In genomic region chr19:44799156-44799555, GRCm38 (mm10) we compare ENCODE assay signal across 23 mouse cellular contexts. TPM values are rescaled to one million over a fixed set of nuclear protein-coding genes. Genes with fewer than 3 reads are reported as not detected.
DNase-seq lines count a peak whose midpoint lies in the region; ATAC-seq and TF ChIP-seq lines count a peak whose summit lies in the region.
"Had no signal": no experiment of that assay in that cellular context is flagged by ENCODE, and none has a peak within 500 bp of the region (broad histone marks: within the 10 kb centered on the region; RNA-seq: fewer than 3 reads in every experiment).

No protein-coding gene starts in this region.

- WGBS in liver, adult 2 months = 57% methylated on average over 5 of the region's 5 CpGs
- WGBS in embryonic facial prominence, embryonic 10.5 days = 75% methylated on average over 5 of the region's 5 CpGs
- 42% methylated on average over 5 of the region's 5 CpGs for whole genome bisulfite sequencing in kidney, embryonic 15.5 days
- WGBS in midbrain, embryonic 16.5 days = 81% methylated on average over 5 of the region's 5 CpGs

- H3K36me3 ChIP-seq in liver, adult 2 months (ENCODE audit: control insufficient read depth, insufficient read depth, low read length) = no peaks in the 10 kb centered on the region
- H3K36me3 ChIP-seq in embryonic facial prominence, embryonic 10.5 days (replicated peaks) = no peaks in the 10 kb centered on the region
- peaks cover 52% of the 10 kb centered on the region for H3K36me3 ChIP-seq in kidney, embryonic 15.5 days
- H3K36me3 ChIP-seq in midbrain, embryonic 16.5 days (ENCODE audit: control insufficient read depth, insufficient read depth, low read length) = no peaks in the 10 kb centered on the region
- H3K36me3 ChIP-seq: embryonic facial prominence, embryonic 15.5 days; forebrain, embryonic 10.5 days; heart, embryonic 15.5 days; hindbrain, embryonic 13.5 days had no signal

- no peak for TF ChIP-seq CTCF in liver, adult 2 months (IDR thresholded peaks at IDR 0.05; ENCODE audit: low read depth, low read length)

- H3K4me1 ChIP-seq in liver, adult 2 months (ENCODE audit: control insufficient read depth, insufficient read depth, low read length) = no peaks in the 10 kb centered on the region
- peaks cover 64% of the 10 kb centered on the region for H3K4me1 ChIP-seq in embryonic facial prominence, embryonic 10.5 days
- H3K4me1 ChIP-seq in kidney, embryonic 15.5 days = peaks cover 76% of the 10 kb centered on the region
- peaks cover 11% of the 10 kb centered on the region; the same call in 1 of the 2 replicates for H3K4me1 ChIP-seq in midbrain, embryonic 16.5 days (ENCODE audit: control insufficient read depth, insufficient read depth, low read length)
- H3K4me1 ChIP-seq: embryonic facial prominence, embryonic 15.5 days; heart, embryonic 15.5 days had no signal

- no peak overlapping the region for H3K9ac ChIP-seq in liver, adult 2 months (ENCODE audit: low read depth, low read length)
- H3K9ac ChIP-seq in kidney, embryonic 15.5 days = no peak overlapping the region
- no peak overlapping the region for H3K9ac ChIP-seq in midbrain, embryonic 16.5 days (ENCODE audit: low read depth, low read length)
- H3K9ac ChIP-seq: embryonic facial prominence, embryonic 15.5 days; heart, embryonic 15.5 days; hindbrain, embryonic 13.5 days had no signal

- H3K4me3 ChIP-seq in liver, adult 2 months (ENCODE audit: insufficient read depth, low read depth, low read length) = no peak overlapping the region
- no peak overlapping the region for H3K4me3 ChIP-seq in embryonic facial prominence, embryonic 10.5 days
- H3K4me3 ChIP-seq in kidney, embryonic 15.5 days (replicated peaks) = no peak overlapping the region
- no peak overlapping the region for H3K4me3 ChIP-seq in midbrain, embryonic 16.5 days (ENCODE audit: low read depth, low read length)
- H3K4me3 ChIP-seq: embryonic facial prominence, embryonic 15.5 days; erythroblast, embryonic 14.5 days; forebrain, embryonic 10.5 days; heart, adult 2 months; heart, embryonic 15.5 days; hindbrain, embryonic 13.5 days had no signal

- no peak overlapping the region for H3K27ac ChIP-seq in liver, adult 2 months (replicated peaks; ENCODE audit: insufficient read depth, low read depth, low read length)
- peak overlapping the region; percentile 69 for H3K27ac ChIP-seq in embryonic facial prominence, embryonic 10.5 days (replicated peaks)
- peak overlapping the region; percentile 64 for H3K27ac ChIP-seq in kidney, embryonic 15.5 days
- H3K27ac ChIP-seq in midbrain, embryonic 16.5 days (ENCODE audit: low read length) = no peak overlapping the region
- H3K27ac ChIP-seq: embryonic facial prominence, embryonic 15.5 days; heart, adult 2 months; heart, embryonic 15.5 days had no signal

- ATAC-seq in kidney, embryonic 15.5 days (replicated peaks; ENCODE audit: low FRiP score) = no peak
- ATAC-seq in midbrain, embryonic 16.5 days = no peak
- ATAC-seq: forebrain, embryonic 16.5 days had no signal

- no peak overlapping the region for H3K4me2 ChIP-seq in kidney, embryonic 15.5 days
- no peak overlapping the region for H3K4me2 ChIP-seq in midbrain, embryonic 16.5 days (ENCODE audit: low read length)
- H3K4me2 ChIP-seq: embryonic facial prominence, embryonic 15.5 days; heart, embryonic 11.5 days; heart, embryonic 15.5 days; hindbrain, embryonic 13.5 days had no signal

- peak; percentile 37 for DNase-seq in liver, adult 2 months (ENCODE audit: extremely low read depth, low read depth, low spot score)
- no peak for DNase-seq in liver
- DNase-seq in embryonic facial prominence, embryonic 10.5 days (ENCODE audit: low spot score) = no peak
- DNase-seq in kidney, postnatal 36 days = peak; percentile 25 to 76
- no peak for DNase-seq in right cerebral cortex, postnatal 4 days
- no peak for DNase-seq in c-Kit-positive CD71-positive TER-119-positive erythroid progenitor cells, embryonic 14.5 days (ENCODE audit: low spot score)
- DNase-seq: adrenal gland, postnatal 14 days; cerebellum, adult 2 months; cerebellum, postnatal 10 days; gastrocnemius, postnatal 14 days; heart, adult 2 months; heart, postnatal 14 days had no signal

- no peaks in the 10 kb centered on the region for H3K79me2 ChIP-seq in liver, adult 2 months (ENCODE audit: control insufficient read depth, insufficient read depth, low read length)

- H3K27me3 ChIP-seq in liver, adult 2 months (ENCODE audit: control insufficient read depth, insufficient read depth, low read length) = no peaks in the 10 kb centered on the region
- H3K27me3 ChIP-seq in embryonic facial prominence, embryonic 10.5 days (replicated peaks; ENCODE audit: low read depth, poor library complexity, severe bottlenecking) = peaks cover 52% of the 10 kb centered on the region
- no peaks in the 10 kb centered on the region for H3K27me3 ChIP-seq in kidney, embryonic 15.5 days
- no peaks in the 10 kb centered on the region for H3K27me3 ChIP-seq in midbrain, embryonic 16.5 days (ENCODE audit: control insufficient read depth, insufficient read depth, low read depth, low read length)

- H3K9me3 ChIP-seq in embryonic facial prominence, embryonic 10.5 days = no peaks in the 10 kb centered on the region
- no peaks in the 10 kb centered on the region for H3K9me3 ChIP-seq in kidney, embryonic 15.5 days (replicated peaks)
- no peaks in the 10 kb centered on the region for H3K9me3 ChIP-seq in midbrain, embryonic 16.5 days (replicated peaks; ENCODE audit: control insufficient read depth, low read length, poor library complexity, severe bottlenecking)
- H3K9me3 ChIP-seq: embryonic facial prominence, embryonic 15.5 days; forebrain, embryonic 10.5 days; heart, embryonic 15.5 days; hindbrain, embryonic 13.5 days had no signal

- no peak for TF ChIP-seq POLR2A in liver, adult 2 months (IDR thresholded peaks at IDR 0.05; ENCODE audit: extremely low read depth, insufficient read depth, low read length)

RNA-seq across cellular contexts. Expression of gene Pax2, which starts 43.3 kb away (rescaled TPM):
- total RNA-seq in liver, adult 2 months (2014; rRNA removed) = not detected in 2 replicates
- polyA plus RNA-seq in liver, adult 2 months (2012; rRNA removed) = not detected in 2 replicates
- 1.00 and 1.8 TPM in 2 replicates for polyA plus RNA-seq in embryonic facial prominence, embryonic 10.5 days (2016; fragmentation: Nextera tagmentation; extraction: Ambion mirVana)
- polyA plus RNA-seq in kidney, embryonic 15.5 days (2015; fragmentation: Nextera tagmentation; extraction: Ambion mirVana) = 34.6 and 36.9 TPM in 2 replicates
- 0.33 and 0.41 TPM in 2 replicates for polyA plus RNA-seq in midbrain, embryonic 16.5 days (2015; fragmentation: Nextera tagmentation; extraction: Ambion mirVana)
- total RNA-seq: adrenal gland, postnatal 14 days; ES-E14; gastrocnemius, postnatal 14 days; heart, adult 2 months; heart, postnatal 14 days; hematopoietic stem cell, adult 5-6 weeks had no signal
- polyA plus RNA-seq: erythroblast, embryonic 14.5 days; forebrain, embryonic 16.5 days; heart, adult 2 months; heart, embryonic 11.5 days; heart, embryonic 15.5 days had no signal

Comparison
In these comparisons a context has a peak if more than half of its experiments do, and no peak if none do; other contexts are left out.
1. DNase-seq: peak in liver, adult 2 months (single experiment) and kidney, postnatal 36 days (2 of 2); none in liver (single experiment), embryonic facial prominence, embryonic 10.5 days (single experiment), right cerebral cortex, postnatal 4 days (single experiment) and c-Kit-positive CD71-positive TER-119-positive erythroid progenitor cells, embryonic 14.5 days (single experiment).
2. H3K27ac ChIP-seq: peak in embryonic facial prominence, embryonic 10.5 days (single experiment) and kidney, embryonic 15.5 days (single experiment); none in liver, adult 2 months (single experiment) and midbrain, embryonic 16.5 days (single experiment).
3. RNA of gene Pax2, which starts 43.3 kb away (polyA plus RNA-seq): 34.6 to 36.9 TPM in kidney, embryonic 15.5 days; 1.00 to 1.8 TPM in embryonic facial prominence, embryonic 10.5 days, 0.33 to 0.41 TPM in midbrain, embryonic 16.5 days and not detected in liver, adult 2 months; every median in the first group is over 10 times any median in the second.